Mouse (Mus musculus) hindbrain, embryonic 10.5 days (tissue): ENCODE measurements around the gene Nfe2l2. TPM values are rescaled to one million over a fixed set of nuclear protein-coding genes. Genes with fewer than 3 reads are reported as not detected.
A peak's percentile ranks its signal among the peaks of the same experiment; 100 is the strongest.

Source experiments
- DNase-seq: peaks from one replicate; pipeline ENCODE4 v3.0.0-alpha.2; 2017; ENCODE audit warnings: low spot score
- H3K27ac ChIP-seq: fragments of 300-500 bp; sonication (generic); 2 replicates; pipeline ENCODE4 v1.5.1; 2016; ENCODE audit warnings: mild to moderate bottlenecking, moderate library complexity
- H3K27me3 ChIP-seq: fragments of 300-500 bp; sonication (generic); 2 replicates; pipeline ENCODE4 v1.6.1; 2016; ENCODE audit warnings: mild to moderate bottlenecking; ENCODE audit not compliant: poor library complexity, insufficient read depth, severe bottlenecking
- H3K36me3 ChIP-seq: fragments of 300-500 bp; sonication (generic); 2 replicates; pipeline ENCODE4 v1.6.1; 2016; ENCODE audit warnings: mild to moderate bottlenecking, moderate library complexity
- H3K4me1 ChIP-seq: fragments of 300-500 bp; sonication (generic); replicated peaks from 2 replicates; pipeline ENCODE4 v1.6.1; 2016; ENCODE audit warnings: mild to moderate bottlenecking
- H3K4me3 ChIP-seq: fragments of 300-500 bp; sonication (generic); 2 replicates; pipeline ENCODE4 v1.5.1; 2016; ENCODE audit warnings: mild to moderate bottlenecking, moderate library complexity
- H3K9me3 ChIP-seq: fragments of 300-500 bp; sonication (generic); 2 replicates; pipeline ENCODE4 v1.6.1; 2016; ENCODE audit warnings: mild to moderate bottlenecking, moderate library complexity
- WGBS: fragments of 180-500 bp; shearing (Covaris S2); methylation state at CpG from one replicate; pipeline ENCODE4 v1.1.7; 2016; 5-methylcytosine and 5-hydroxymethylcytosine counted together
- polyA plus RNA-seq: library from polyadenylated mRNA; unstranded; fragments of >200 nt; fragmentation: Nextera tagmentation; extraction: Ambion mirVana; gene quantifications from 2 replicates; pipeline ENCODE4 v1.2.1, GENCODE M21; 2016

Nfe2l2 gene
- polyA plus RNA-seq, 1 experiment from 2014 or later: 24.0 TPM

GRCm38 (mm10) chr2:75690656-75691055, 13.8 kb downstream of the Nfe2l2 start:
- H3K4me3 ChIP-seq: no peak overlapping the region
- DNase-seq: no peak
- H3K9me3 ChIP-seq: no peaks in the 10 kb centered on the region
- no peaks in the 10 kb centered on the region for H3K36me3 ChIP-seq
- no peaks in the 10 kb centered on the region for H3K27me3 ChIP-seq
- 95% methylated on average over 4 of the region's 4 CpGs for WGBS
- H3K27ac ChIP-seq: no peak overlapping the region
- peaks cover 16% of the 10 kb centered on the region for H3K4me1 ChIP-seq

- Histone ChIP-seq H3K27ac (no peak overlapping the region), H3K4me1 (peaks cover 15% of the 10 kb centered on the region), H3K27me3 (no peaks in the 10 kb centered on the region), H3K9me3 (no peaks in the 10 kb centered on the region), H3K36me3 (no peaks in the 10 kb centered on the region), H3K4me3 (no peak overlapping the region)
- 71% methylated on average over 10 of the region's 10 CpGs for WGBS
- DNase-seq: no peak
Measured at GRCm38 (mm10) chr2:75689482-75690158, 14.8 kb downstream of the Nfe2l2 start.

GRCm38 (mm10) chr2:75688901-75689300, 15.5 kb downstream of the Nfe2l2 start:
- H3K36me3 ChIP-seq: no peaks in the 10 kb centered on the region
- no peak overlapping the region for H3K4me3 ChIP-seq
- no peak overlapping the region for H3K27ac ChIP-seq
- H3K9me3 ChIP-seq: no peaks in the 10 kb centered on the region
- peaks cover 15% of the 10 kb centered on the region for H3K4me1 ChIP-seq
- H3K27me3 ChIP-seq: no peaks in the 10 kb centered on the region
- no peak for DNase-seq
- WGBS: 95% methylated on average over 1 of the region's 1 CpGs

GRCm38 (mm10) chr2:75687040-75687749, 17.2 kb downstream of the Nfe2l2 start:
- Histone ChIP-seq H3K36me3 (no peaks in the 10 kb centered on the region), H3K4me3 (no peak overlapping the region), H3K27me3 (no peaks in the 10 kb centered on the region), H3K4me1 (peaks cover 10% of the 10 kb centered on the region), H3K27ac (no peak overlapping the region), H3K9me3 (no peaks in the 10 kb centered on the region)
- no peak for DNase-seq
- WGBS: 92% methylated on average over 10 of the region's 10 CpGs

GRCm38 (mm10) chr2:75685458-75685861, 19.0 kb downstream of the Nfe2l2 start:
- no peaks in the 10 kb centered on the region for H3K36me3 ChIP-seq
- 85% methylated on average over 6 of the region's 6 CpGs for WGBS
- H3K4me1 ChIP-seq: peaks cover 18% of the 10 kb centered on the region; the same call in 1 of the 2 replicates
- H3K27me3 ChIP-seq: no peaks in the 10 kb centered on the region
- DNase-seq: no peak
- H3K4me3 ChIP-seq: no peak overlapping the region
- H3K27ac ChIP-seq: no peak overlapping the region
- H3K9me3 ChIP-seq: no peaks in the 10 kb centered on the region

GRCm38 (mm10) chr2:75684526-75684925, 19.9 kb downstream of the Nfe2l2 start:
- H3K4me1 ChIP-seq: peaks cover 14% of the 10 kb centered on the region; the same call in 1 of the 2 replicates
- no peaks in the 10 kb centered on the region for H3K36me3 ChIP-seq
- no peaks in the 10 kb centered on the region for H3K27me3 ChIP-seq
- H3K4me3 ChIP-seq: no peak overlapping the region
- WGBS: 83% methylated on average over 3 of the region's 3 CpGs
- no peaks in the 10 kb centered on the region for H3K9me3 ChIP-seq
- H3K27ac ChIP-seq: no peak overlapping the region
- no peak for DNase-seq

- Histone ChIP-seq H3K27me3 (no peaks in the 10 kb centered on the region), H3K36me3 (peaks cover 11% of the 10 kb centered on the region), H3K4me1 (peaks cover 13% of the 10 kb centered on the region; the same call in 1 of the 2 replicates), H3K27ac (peak overlapping the region; percentile 23; the same call in 1 of the 2 replicates), H3K4me3 (no peak overlapping the region), H3K9me3 (no peaks in the 10 kb centered on the region)
- 76% methylated on average over 15 of the region's 15 CpGs for WGBS
- DNase-seq: no peak
Measured at GRCm38 (mm10) chr2:75682978-75683709, 21.3 kb downstream of the Nfe2l2 start.

GRCm38 (mm10) chr2:75681439-75681838, 23.0 kb downstream of the Nfe2l2 start:
- 67% methylated on average over 7 of the region's 7 CpGs for WGBS
- no peaks in the 10 kb centered on the region for H3K9me3 ChIP-seq
- H3K27me3 ChIP-seq: no peaks in the 10 kb centered on the region
- H3K36me3 ChIP-seq: peaks cover 26% of the 10 kb centered on the region
- H3K4me3 ChIP-seq: no peak overlapping the region
- peaks cover 19% of the 10 kb centered on the region for H3K4me1 ChIP-seq
- no peak overlapping the region for H3K27ac ChIP-seq
- no peak for DNase-seq

GRCm38 (mm10) chr2:75679947-75680346, 24.5 kb downstream of the Nfe2l2 start:
- WGBS: 92% methylated on average over 8 of the region's 8 CpGs
- Histone ChIP-seq H3K27ac (no peak overlapping the region), H3K9me3 (no peaks in the 10 kb centered on the region), H3K4me3 (no peak overlapping the region), H3K4me1 (peaks cover 22% of the 10 kb centered on the region), H3K36me3 (peaks cover 37% of the 10 kb centered on the region), H3K27me3 (no peaks in the 10 kb centered on the region)
- no peak for DNase-seq

- 58% methylated on average over 14 of the region's 14 CpGs for WGBS
Measured at GRCm38 (mm10) chr2:75676567-75676966, 27.9 kb downstream of the Nfe2l2 start.

GRCm38 (mm10) chr2:75672561-75672960, 31.9 kb downstream of the Nfe2l2 start:
- no peaks in the 10 kb centered on the region for H3K9me3 ChIP-seq
- H3K27ac ChIP-seq: no peak overlapping the region
- no peak overlapping the region for H3K4me3 ChIP-seq
- peaks cover 35% of the 10 kb centered on the region for H3K36me3 ChIP-seq
- 83% methylated on average over 3 of the region's 3 CpGs for WGBS
- H3K4me1 ChIP-seq: peaks cover 9% of the 10 kb centered on the region; the same call in 1 of the 2 replicates
- DNase-seq: no peak
- H3K27me3 ChIP-seq: no peaks in the 10 kb centered on the region

More at GRCm38 (mm10) chr2:75676567-75676966, 27.9 kb downstream of the Nfe2l2 start:
- H3K36me3 ChIP-seq: peaks cover 50% of the 10 kb centered on the region
- H3K9me3 ChIP-seq: no peaks in the 10 kb centered on the region
- H3K27ac ChIP-seq: no peak overlapping the region; the same call in 1 of the 2 replicates
- no peak for DNase-seq
- H3K27me3 ChIP-seq: no peaks in the 10 kb centered on the region
- no peak overlapping the region for H3K4me3 ChIP-seq
- peaks cover 17% of the 10 kb centered on the region for H3K4me1 ChIP-seq

GRCm38 (mm10) chr2:75671337-75671660, 33.1 kb downstream of the Nfe2l2 start:
- no peak for DNase-seq
- H3K27ac ChIP-seq: no peak overlapping the region
- H3K36me3 ChIP-seq: peaks cover 26% of the 10 kb centered on the region
- peaks cover 2% of the 10 kb centered on the region; the same call in 1 of the 2 replicates for H3K4me1 ChIP-seq
- no peaks in the 10 kb centered on the region for H3K27me3 ChIP-seq
- H3K4me3 ChIP-seq: no peak overlapping the region
- H3K9me3 ChIP-seq: no peaks in the 10 kb centered on the region
- WGBS: 84% methylated on average over 2 of the region's 2 CpGs
